Mouse (Mus musculus) midbrain, embryonic 16.5 days (tissue): Measurements from ENCODE around the gene Enam. TPM values are rescaled to one million over a fixed set of nuclear protein-coding genes. Genes with fewer than 3 reads are reported as not detected.

ENCODE experiments used
- ATAC-seq: fragments of 200-750 bp; cut with Nextera tagmentation; 2 replicates; pipeline ENCODE4 v1.8.0; 2017; ENCODE audit warnings: moderate TSS enrichment
- H3K27ac ChIP-seq: fragments of 300-500 bp; sonication (generic); 2 replicates; pipeline ENCODE4 v1.5.1; 2014; ENCODE audit warnings: mild to moderate bottlenecking, low read length, mixed read lengths
- H3K27me3 ChIP-seq: fragments of 300-500 bp; sonication (generic); 2 replicates; pipeline ENCODE4 v1.6.1; 2014; ENCODE audit warnings: low read depth, low read length, mixed read lengths; ENCODE audit not compliant: control insufficient read depth, insufficient read depth
- H3K36me3 ChIP-seq: fragments of 300-500 bp; sonication (generic); 2 replicates; pipeline ENCODE4 v1.6.1; 2014; ENCODE audit warnings: mild to moderate bottlenecking, low read length, moderate library complexity, mixed read lengths; ENCODE audit not compliant: control insufficient read depth, insufficient read depth
- H3K4me1 ChIP-seq: fragments of 300-500 bp; sonication (generic); 2 replicates; pipeline ENCODE4 v1.6.1; 2014; ENCODE audit warnings: mild to moderate bottlenecking, low read length, mixed read lengths; ENCODE audit not compliant: control insufficient read depth, insufficient read depth
- H3K4me2 ChIP-seq: fragments of 300-500 bp; sonication (generic); 2 replicates; pipeline ENCODE4 v1.6.1; 2014; ENCODE audit warnings: mild to moderate bottlenecking, low read length, mixed read lengths
- H3K4me3 ChIP-seq: fragments of 300-500 bp; sonication (generic); 2 replicates; pipeline ENCODE4 v1.5.1; 2014; ENCODE audit warnings: low read depth, mild to moderate bottlenecking, low read length, moderate library complexity, mixed read lengths
- H3K9ac ChIP-seq: fragments of 300-500 bp; sonication (generic); 2 replicates; pipeline ENCODE4 v1.6.1; 2014; ENCODE audit warnings: low read depth, low read length, mixed read lengths
- H3K9me3 ChIP-seq: fragments of 300-500 bp; sonication (generic); replicated peaks from 2 replicates; pipeline ENCODE4 v1.6.1; 2014; ENCODE audit warnings: mild to moderate bottlenecking, low read length, mixed read lengths; ENCODE audit not compliant: control insufficient read depth, poor library complexity, severe bottlenecking
- WGBS: fragments of 180-500 bp; shearing (Covaris S2); extraction: QIAGEN DNeasy Blood & Tissue Kit; methylation state at CpG from one replicate; pipeline ENCODE4 v1.1.7; 2014; 5-methylcytosine and 5-hydroxymethylcytosine counted together
- polyA plus RNA-seq: library from polyadenylated mRNA; unstranded; fragments of >200 nt; fragmentation: Nextera tagmentation; extraction: Ambion mirVana; gene quantifications from 2 replicates; pipeline ENCODE4 v1.2.1, GENCODE M21; 2015

The Enam gene
- polyA plus RNA-seq, 1 experiment from 2014 or later, result not detected

- under 1% methylated on average over 70 of the region's 76 CpGs for WGBS
- Histone ChIP-seq H3K27ac (peak within 1 kb of the TSS; percentile 92), H3K4me3 (peak within 1 kb of the TSS; percentile 89), H3K4me1 (peaks cover 21% of the 10 kb centered on the region), H3K9me3 (no peaks in the 10 kb centered on the region), H3K9ac (peak within 1 kb of the TSS; percentile 86), H3K36me3 (no peaks in the 10 kb centered on the region), H3K27me3 (no peaks in the 10 kb centered on the region), H3K4me2 (peak within 1 kb of the TSS; percentile 96)
- ATAC-seq, result peak; percentile 97
Measured at GRCm38 (mm10) chr5:88554086-88554886, 66.5 kb downstream of the Enam start, which contains the start of gene Utp3. Gene Utp3, plus strand, starts transcription at chr5:88554462.

Other genes with a start within 250 kb of the Enam start
- not detected in 2 replicates for gene Gm7714, start 219.1 kb upstream of the Enam start, polyA plus RNA-seq
- not detected in 2 replicates for gene Prol1, start 170.7 kb upstream of the Enam start, polyA plus RNA-seq
- not detected in 2 replicates for gene Amtn, start 111.9 kb upstream of the Enam start, polyA plus RNA-seq
- not detected in 2 replicates for gene Ambn, start 32.0 kb upstream of the Enam start, polyA plus RNA-seq
- 0.20 and 0.44 TPM in 2 replicates for gene Jchain, start 39.9 kb downstream of the Enam start, polyA plus RNA-seq
- gene Utp3, start 66.5 kb downstream of the Enam start, polyA plus RNA-seq, result 48.3 and 49.8 TPM in 2 replicates
- 307 and 339 TPM in 2 replicates for gene Rufy3, start 77.1 kb downstream of the Enam start, polyA plus RNA-seq
- gene Grsf1, start 188.2 kb downstream of the Enam start, polyA plus RNA-seq, result 57.0 and 60.5 TPM in 2 replicates
- 9.1 and 9.8 TPM in 2 replicates for gene Mob1b, start 232.9 kb downstream of the Enam start, polyA plus RNA-seq